Mouse (Mus musculus): ENCODE data around the gene Adcy2. TPM values are rescaled to one million over a fixed set of nuclear protein-coding genes. Genes with fewer than 3 reads are reported as not detected.
A peak's percentile ranks its signal among the peaks of the same experiment; 100 is the strongest.

Gene Adcy2
- 0.99 and 1.6 TPM in 2 replicates for polyA plus RNA-seq (2015; fragmentation: Nextera tagmentation; extraction: Ambion mirVana)

DNA sequence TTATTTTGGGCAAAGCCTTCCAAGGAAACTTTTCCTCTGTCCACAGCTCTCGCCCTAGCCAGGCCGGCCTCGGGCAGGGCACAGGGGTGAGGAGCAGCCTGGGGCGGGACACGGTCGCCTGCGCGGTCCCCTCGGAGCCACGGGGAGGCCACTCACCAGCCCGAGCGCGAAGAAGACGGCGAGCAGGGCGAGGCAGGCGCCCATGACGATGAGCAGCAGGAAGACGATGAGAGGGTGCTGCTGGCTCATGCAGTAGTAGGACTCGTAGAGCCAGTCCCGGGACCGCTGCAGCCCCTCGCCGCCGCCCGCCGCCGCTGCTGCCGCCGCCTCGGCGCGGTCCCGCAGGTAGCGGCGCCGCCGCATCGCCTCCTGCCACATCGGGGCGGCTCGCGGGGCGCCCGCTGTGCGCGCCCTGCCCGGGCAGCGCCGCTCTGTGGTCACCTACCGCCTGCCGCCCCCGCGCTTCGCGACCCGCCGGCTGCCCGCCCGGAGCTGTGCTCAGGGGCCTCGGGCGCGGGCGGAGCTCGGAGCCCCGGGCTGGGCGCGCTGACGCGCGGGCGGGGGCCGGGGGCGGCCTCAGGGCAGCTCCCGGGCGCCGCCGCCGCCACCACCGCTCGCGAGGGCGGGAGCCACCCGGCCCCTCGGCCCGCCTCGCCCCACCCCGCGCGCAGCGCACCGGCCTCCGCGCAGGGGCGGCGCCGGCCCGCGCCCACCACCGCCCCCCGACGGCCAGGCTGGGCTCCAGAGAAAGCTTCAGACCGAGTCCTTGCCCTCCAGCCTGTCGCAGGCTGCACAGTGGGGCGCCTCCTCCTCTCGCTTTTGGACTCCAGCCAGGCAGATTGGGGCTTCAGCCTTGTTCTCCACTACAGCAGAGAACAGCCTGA is at the start of gene Adcy2:
TSS of gene Adcy2 (minus strand) at position 624 of the 884 bp plus-strand sequence.
- Histone ChIP-seq H3K9ac (ENCODE audit: low read length) (peak within 1 kb of the TSS; percentile 76), H3K4me2 (ENCODE audit: low read depth, low read length) (peak within 1 kb of the TSS; percentile 95), H3K9me3 (replicated peaks; ENCODE audit: control insufficient read depth, low read length) (no peaks in the 10 kb centered on the region), H3K27me3 (ENCODE audit: control insufficient read depth, insufficient read depth, low read length) (no peaks in the 10 kb centered on the region), H3K4me3 (replicated peaks; ENCODE audit: low read length) (peak within 1 kb of the TSS; percentile 56), H3K4me1 (ENCODE audit: control insufficient read depth, insufficient read depth, low read length) (peaks cover 21% of the 10 kb centered on the region), H3K36me3 (ENCODE audit: control insufficient read depth, insufficient read depth, low read length) (no peaks in the 10 kb centered on the region), H3K27ac (ENCODE audit: low read length) (no peak within 1 kb of the TSS; the same call in 1 of the 2 replicates)
- WGBS, result under 1% methylated on average over 101 of the region's 106 CpGs
- peak; percentile 91 for ATAC-seq (ENCODE audit: insufficient read depth, low FRiP score)

GRCm38 (mm10) chr13:69036991-69037597 is 37.8 kb upstream of the Adcy2 start:
- Histone ChIP-seq H3K27me3 (ENCODE audit: control insufficient read depth, insufficient read depth, low read length) (no peaks in the 10 kb centered on the region), H3K9ac (ENCODE audit: low read length) (no peak overlapping the region), H3K27ac (ENCODE audit: low read length) (no peak overlapping the region), H3K4me1 (ENCODE audit: control insufficient read depth, insufficient read depth, low read length) (no peaks in the 10 kb centered on the region), H3K9me3 (replicated peaks; ENCODE audit: control insufficient read depth, low read length) (no peaks in the 10 kb centered on the region), H3K36me3 (ENCODE audit: control insufficient read depth, insufficient read depth, low read length) (no peaks in the 10 kb centered on the region), H3K4me2 (ENCODE audit: low read depth, low read length) (no peak overlapping the region), H3K4me3 (replicated peaks; ENCODE audit: low read length) (no peak overlapping the region)
- ATAC-seq (ENCODE audit: insufficient read depth, low FRiP score), result no peak
- 81% methylated on average over 5 of the region's 5 CpGs for WGBS

DNA sequence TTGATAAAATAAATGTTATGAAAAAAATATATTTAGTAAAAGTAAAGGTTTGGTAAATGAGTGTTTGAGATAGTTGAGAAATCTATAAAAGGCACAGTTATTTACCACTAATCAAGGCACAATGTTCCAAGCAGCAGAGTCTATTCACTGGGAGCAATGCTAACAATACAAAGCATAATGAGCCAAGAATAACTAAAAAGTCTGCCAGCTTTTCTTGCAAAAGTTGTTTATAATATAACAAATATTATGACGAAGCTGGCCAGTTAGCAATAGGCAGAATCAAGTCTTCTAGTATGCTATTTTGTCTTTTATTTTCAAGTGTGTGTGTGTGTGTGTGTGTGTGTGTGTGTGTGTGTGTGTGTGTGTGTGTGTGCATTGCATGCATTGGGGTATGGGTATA is 35.3 kb upstream of the Adcy2 start:
- Histone ChIP-seq H3K9ac (ENCODE audit: low read length) (no peak overlapping the region), H3K27me3 (ENCODE audit: control insufficient read depth, insufficient read depth, low read length) (no peaks in the 10 kb centered on the region), H3K9me3 (replicated peaks; ENCODE audit: control insufficient read depth, low read length) (no peaks in the 10 kb centered on the region), H3K36me3 (ENCODE audit: control insufficient read depth, insufficient read depth, low read length) (no peaks in the 10 kb centered on the region), H3K4me1 (ENCODE audit: control insufficient read depth, insufficient read depth, low read length) (no peaks in the 10 kb centered on the region), H3K27ac (ENCODE audit: low read length) (no peak overlapping the region), H3K4me2 (ENCODE audit: low read depth, low read length) (no peak overlapping the region), H3K4me3 (replicated peaks; ENCODE audit: low read length) (no peak overlapping the region)
- 74% methylated on average over 1 of the region's 1 CpGs for WGBS
- ATAC-seq (ENCODE audit: insufficient read depth, low FRiP score), result no peak

DNA sequence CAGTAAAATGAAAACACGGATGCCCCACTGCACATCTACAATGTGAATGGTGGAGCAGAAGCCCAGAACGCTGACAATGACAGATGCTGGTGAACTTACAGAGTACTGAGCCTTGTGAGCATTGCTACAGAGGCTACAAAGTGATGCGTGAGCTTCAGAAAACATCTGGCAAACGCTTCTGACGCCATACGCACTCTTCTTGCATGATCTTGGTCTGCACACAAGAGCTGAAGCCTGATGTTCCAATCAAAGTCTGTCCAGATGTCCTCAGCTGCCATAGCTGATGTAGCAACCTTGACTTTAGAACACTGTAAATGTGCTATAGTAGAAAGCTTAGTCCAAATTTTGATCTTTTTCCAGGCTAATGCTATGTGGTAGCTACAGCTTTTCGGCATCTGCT is 34.2 kb upstream of the Adcy2 start:
- H3K4me2 ChIP-seq (ENCODE audit: low read depth, low read length), result no peak overlapping the region
- H3K4me1 ChIP-seq (ENCODE audit: control insufficient read depth, insufficient read depth, low read length), result no peaks in the 10 kb centered on the region
- no peak overlapping the region for H3K9ac ChIP-seq (ENCODE audit: low read length)
- peak; percentile 62; the same call in 1 of the 2 replicates for ATAC-seq (ENCODE audit: insufficient read depth, low FRiP score)
- H3K4me3 ChIP-seq (replicated peaks; ENCODE audit: low read length), result no peak overlapping the region
- no peaks in the 10 kb centered on the region for H3K9me3 ChIP-seq (replicated peaks; ENCODE audit: control insufficient read depth, low read length)
- H3K27me3 ChIP-seq (ENCODE audit: control insufficient read depth, insufficient read depth, low read length), result no peaks in the 10 kb centered on the region
- H3K27ac ChIP-seq (ENCODE audit: low read length), result no peak overlapping the region
- no peaks in the 10 kb centered on the region for H3K36me3 ChIP-seq (ENCODE audit: control insufficient read depth, insufficient read depth, low read length)
- WGBS, result 67% methylated on average over 7 of the region's 7 CpGs

GRCm38 (mm10) chr13:69029078-69029757 is 29.9 kb upstream of the Adcy2 start:
- H3K4me1 ChIP-seq (ENCODE audit: control insufficient read depth, insufficient read depth, low read length), result no peaks in the 10 kb centered on the region
- H3K27ac ChIP-seq (ENCODE audit: low read length), result no peak overlapping the region
- H3K27me3 ChIP-seq (ENCODE audit: control insufficient read depth, insufficient read depth, low read length), result no peaks in the 10 kb centered on the region
- H3K4me3 ChIP-seq (replicated peaks; ENCODE audit: low read length), result no peak overlapping the region
- no peak overlapping the region for H3K4me2 ChIP-seq (ENCODE audit: low read depth, low read length)
- no peaks in the 10 kb centered on the region for H3K36me3 ChIP-seq (ENCODE audit: control insufficient read depth, insufficient read depth, low read length)
- WGBS, result 59% methylated on average over 4 of the region's 4 CpGs
- H3K9me3 ChIP-seq (replicated peaks; ENCODE audit: control insufficient read depth, low read length), result no peaks in the 10 kb centered on the region
- H3K9ac ChIP-seq (ENCODE audit: low read length), result no peak overlapping the region
- peak; percentile 78; the same call in 1 of the 2 replicates for ATAC-seq (ENCODE audit: insufficient read depth, low FRiP score)

- H3K27ac ChIP-seq (ENCODE audit: low read length), result no peak overlapping the region
- no peaks in the 10 kb centered on the region for H3K4me1 ChIP-seq (ENCODE audit: control insufficient read depth, insufficient read depth, low read length)
- H3K9ac ChIP-seq (ENCODE audit: low read length), result no peak overlapping the region
- H3K9me3 ChIP-seq (replicated peaks; ENCODE audit: control insufficient read depth, low read length), result no peaks in the 10 kb centered on the region
- ATAC-seq (ENCODE audit: insufficient read depth, low FRiP score), result no peak
- H3K27me3 ChIP-seq (ENCODE audit: control insufficient read depth, insufficient read depth, low read length), result no peaks in the 10 kb centered on the region
- H3K36me3 ChIP-seq (ENCODE audit: control insufficient read depth, insufficient read depth, low read length), result no peaks in the 10 kb centered on the region
- 48% methylated on average over 2 of the region's 2 CpGs for WGBS
- no peak overlapping the region for H3K4me3 ChIP-seq (replicated peaks; ENCODE audit: low read length)
- no peak overlapping the region for H3K4me2 ChIP-seq (ENCODE audit: low read depth, low read length)
Observed at GRCm38 (mm10) chr13:69024964-69025363, 25.6 kb upstream of the Adcy2 start.

- no peaks in the 10 kb centered on the region for H3K9me3 ChIP-seq (replicated peaks; ENCODE audit: control insufficient read depth, low read length)
- no peaks in the 10 kb centered on the region for H3K27me3 ChIP-seq (ENCODE audit: control insufficient read depth, insufficient read depth, low read length)
- no peak for ATAC-seq (ENCODE audit: insufficient read depth, low FRiP score)
- H3K9ac ChIP-seq (ENCODE audit: low read length), result no peak overlapping the region
- 94% methylated on average over 2 of the region's 2 CpGs for WGBS
- H3K4me1 ChIP-seq (ENCODE audit: control insufficient read depth, insufficient read depth, low read length), result no peaks in the 10 kb centered on the region
- no peaks in the 10 kb centered on the region for H3K36me3 ChIP-seq (ENCODE audit: control insufficient read depth, insufficient read depth, low read length)
- H3K4me2 ChIP-seq (ENCODE audit: low read depth, low read length), result no peak overlapping the region
- H3K4me3 ChIP-seq (replicated peaks; ENCODE audit: low read length), result no peak overlapping the region
- H3K27ac ChIP-seq (ENCODE audit: low read length), result no peak overlapping the region
Observed at GRCm38 (mm10) chr13:69023239-69023638, 23.9 kb upstream of the Adcy2 start.

- Histone ChIP-seq H3K9me3 (replicated peaks; ENCODE audit: control insufficient read depth, low read length) (no peaks in the 10 kb centered on the region), H3K27me3 (ENCODE audit: control insufficient read depth, insufficient read depth, low read length) (no peaks in the 10 kb centered on the region), H3K4me1 (ENCODE audit: control insufficient read depth, insufficient read depth, low read length) (no peaks in the 10 kb centered on the region), H3K36me3 (ENCODE audit: control insufficient read depth, insufficient read depth, low read length) (no peaks in the 10 kb centered on the region), H3K4me3 (replicated peaks; ENCODE audit: low read length) (no peak overlapping the region), H3K9ac (ENCODE audit: low read length) (no peak overlapping the region), H3K4me2 (ENCODE audit: low read depth, low read length) (no peak overlapping the region), H3K27ac (ENCODE audit: low read length) (no peak overlapping the region)
- ATAC-seq (ENCODE audit: insufficient read depth, low FRiP score), result no peak
- WGBS, result 60% methylated on average over 2 of the region's 2 CpGs
Observed at GRCm38 (mm10) chr13:69020574-69020973, 21.2 kb upstream of the Adcy2 start.

- Histone ChIP-seq H3K9me3 (replicated peaks; ENCODE audit: control insufficient read depth, low read length) (no peaks in the 10 kb centered on the region), H3K4me3 (replicated peaks; ENCODE audit: low read length) (no peak overlapping the region), H3K36me3 (ENCODE audit: control insufficient read depth, insufficient read depth, low read length) (no peaks in the 10 kb centered on the region), H3K4me2 (ENCODE audit: low read depth, low read length) (no peak overlapping the region), H3K9ac (ENCODE audit: low read length) (no peak overlapping the region), H3K4me1 (ENCODE audit: control insufficient read depth, insufficient read depth, low read length) (no peaks in the 10 kb centered on the region), H3K27ac (ENCODE audit: low read length) (no peak overlapping the region), H3K27me3 (ENCODE audit: control insufficient read depth, insufficient read depth, low read length) (no peaks in the 10 kb centered on the region)
- 55% methylated on average over 5 of the region's 5 CpGs for WGBS
- ATAC-seq (ENCODE audit: insufficient read depth, low FRiP score), result peak; percentile 18; the same call in 1 of the 2 replicates
Observed at GRCm38 (mm10) chr13:69006915-69007314, 7.6 kb upstream of the Adcy2 start.

Measured in stomach, embryonic 16.5 days (tissue).